Mouse (Mus musculus): ENCODE measurements around the gene Gm21988.

Gm21988 gene

DNA sequence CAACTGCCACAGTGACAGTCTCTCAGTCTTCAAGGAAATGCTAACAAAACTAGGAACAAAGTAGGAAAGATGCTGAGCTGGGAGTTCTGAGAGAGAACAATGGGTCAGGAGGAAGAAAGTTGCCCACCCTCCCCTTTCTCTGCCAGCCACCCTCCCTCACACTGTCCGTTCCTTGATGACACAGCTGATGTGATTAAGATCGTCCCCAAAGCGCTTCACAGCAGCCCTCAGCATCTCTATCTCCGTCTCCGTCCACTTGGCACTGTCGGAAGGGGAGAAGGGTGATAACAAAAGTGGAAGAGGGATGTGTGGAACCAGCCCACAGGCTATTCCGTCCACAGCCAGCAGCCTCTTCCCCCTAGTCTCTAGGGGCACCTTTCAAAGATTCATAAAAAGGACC is 2.9 kb downstream of the Gm21988 start:
- 16% methylated on average over 7 of the region's 7 CpGs for WGBS

DNA sequence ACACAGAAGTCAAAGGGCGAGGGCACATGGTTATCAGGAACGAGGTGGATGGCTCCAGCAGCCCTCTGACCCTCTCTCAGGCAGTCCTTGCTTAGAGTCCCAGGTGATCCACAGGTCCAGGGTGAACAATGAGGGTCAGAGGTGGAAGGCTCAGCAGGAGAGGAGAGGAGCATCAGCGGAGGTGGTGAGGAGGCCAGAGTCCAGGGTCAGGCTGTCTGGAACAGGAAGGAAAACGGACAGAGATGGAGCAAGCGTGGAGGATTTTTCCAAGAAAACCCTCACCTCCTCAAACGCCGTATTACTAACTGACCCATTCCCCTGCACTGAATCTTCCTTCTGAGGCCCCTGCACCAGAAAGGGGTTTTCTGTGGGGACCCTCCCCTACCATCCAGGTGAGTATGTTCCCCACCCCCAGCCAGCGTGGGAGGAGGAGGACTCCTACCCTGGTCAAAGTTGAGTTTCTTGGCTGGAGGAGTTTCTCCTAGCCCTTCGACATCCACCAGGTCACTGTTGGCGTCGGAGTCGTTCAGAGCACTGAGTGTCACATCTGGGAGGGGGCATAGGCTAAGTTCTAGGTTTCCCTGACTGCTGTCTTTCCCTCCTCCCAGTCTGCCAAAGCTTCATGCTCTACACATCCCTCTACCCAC is 4.3 kb downstream of the Gm21988 start:
- WGBS, result 90% methylated on average over 12 of the region's 12 CpGs

DNA sequence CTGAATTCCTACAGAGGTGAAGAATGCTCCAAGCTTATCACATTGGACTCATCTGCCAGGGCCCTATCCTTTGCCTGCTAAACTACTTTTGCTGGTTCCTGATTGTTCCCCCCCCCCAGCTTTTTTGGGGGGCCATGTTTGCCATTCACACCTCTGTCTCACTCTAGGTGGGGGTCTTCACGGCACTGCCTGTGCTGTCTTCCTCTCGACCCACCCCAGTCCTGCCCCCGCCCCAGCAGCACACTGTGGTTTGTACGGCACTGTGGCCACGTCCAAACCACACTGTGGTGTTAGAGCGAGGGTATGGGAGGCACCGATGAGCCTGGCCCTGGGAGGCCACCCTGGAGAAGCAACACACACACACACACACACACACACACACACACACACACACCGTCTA is 5.1 kb downstream of the Gm21988 start:
- 79% methylated on average over 8 of the region's 8 CpGs for WGBS

DNA sequence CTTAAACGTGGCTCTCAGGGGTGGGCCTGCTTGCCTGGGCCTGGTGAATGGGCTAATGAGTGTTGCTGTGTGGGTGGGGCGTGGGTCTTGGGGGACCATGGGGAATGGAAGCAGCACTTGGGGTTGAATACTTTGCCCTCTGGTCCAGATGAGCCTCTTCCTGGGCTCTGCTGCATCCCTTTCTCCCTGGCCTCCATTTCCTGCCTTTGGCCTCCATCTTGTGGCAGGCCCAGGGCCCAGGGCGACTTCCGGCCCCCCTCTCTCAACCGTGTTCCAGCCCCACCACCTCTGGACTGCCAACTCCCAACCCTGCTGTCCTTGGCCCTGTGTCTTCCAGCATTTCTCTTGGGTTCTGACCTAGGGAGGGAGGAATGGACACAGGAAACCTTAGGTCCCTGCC is 5.6 kb downstream of the Gm21988 start:
- 70% methylated on average over 5 of the region's 5 CpGs for WGBS

DNA sequence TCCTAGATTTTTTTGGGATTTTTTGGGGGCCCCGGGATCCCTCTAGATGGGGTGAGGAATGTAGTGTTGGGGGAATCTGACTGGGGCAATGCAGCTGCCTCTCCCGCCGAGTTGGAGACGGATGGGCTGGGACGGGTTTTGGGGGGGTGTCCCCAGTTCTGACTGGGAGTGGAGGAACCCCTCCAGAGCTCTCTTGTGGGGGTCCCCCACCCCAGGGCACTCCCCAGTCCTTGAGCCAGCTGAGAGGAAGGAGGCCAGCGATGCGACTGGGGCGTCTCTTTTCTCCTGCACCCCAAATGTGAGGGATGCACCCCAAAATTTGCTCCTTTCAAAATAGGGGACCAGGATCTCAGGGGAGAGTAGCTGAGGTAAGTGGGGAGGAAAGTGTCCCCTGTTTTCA is 6.6 kb downstream of the Gm21988 start:
- 19% methylated on average over 8 of the region's 8 CpGs for WGBS

DNA sequence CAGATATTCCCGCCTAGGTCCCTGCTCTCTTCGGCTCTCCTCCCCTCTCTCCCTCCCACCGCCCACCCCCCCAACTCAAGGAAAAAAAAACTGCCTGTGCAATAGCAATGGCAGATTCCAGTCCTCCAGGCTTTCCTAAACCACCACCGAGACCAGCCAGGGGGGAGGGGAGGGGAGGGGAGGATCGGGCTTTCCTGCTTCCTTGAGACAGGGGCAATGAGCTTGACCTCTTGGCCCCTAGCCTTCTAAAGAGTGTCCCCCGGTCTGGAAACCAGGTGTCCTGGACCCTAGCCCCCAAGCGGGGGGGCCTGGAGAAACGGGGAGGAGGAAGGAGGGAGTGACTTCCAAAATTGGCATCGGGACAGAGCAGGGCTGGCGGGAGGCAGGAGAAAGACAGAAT is 7.1 kb downstream of the Gm21988 start:
- 4% methylated on average over 10 of the region's 10 CpGs for WGBS

DNA sequence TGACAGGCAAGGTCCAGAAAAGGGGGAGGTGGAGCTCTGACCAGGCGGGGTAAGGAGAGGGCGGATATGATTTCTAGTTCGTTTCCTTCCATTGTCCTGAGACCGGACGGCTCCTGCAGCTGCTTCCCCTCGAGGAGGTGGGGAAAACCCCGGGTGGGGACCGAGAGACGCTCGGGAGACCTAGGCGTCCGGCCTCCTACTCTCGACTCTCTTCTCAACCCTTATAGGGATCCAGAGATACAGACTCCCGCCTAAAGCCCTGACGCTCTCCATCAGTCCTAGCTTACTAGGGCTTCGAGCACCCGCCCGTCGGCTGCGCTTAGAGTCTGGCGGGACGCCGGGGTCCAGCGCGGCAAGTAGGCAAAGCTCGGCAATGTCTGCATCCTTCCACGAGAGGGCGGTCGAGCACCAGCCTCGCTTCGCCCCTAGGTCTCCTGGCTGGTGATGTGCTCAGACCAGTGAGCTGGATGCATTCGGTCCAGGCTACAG is 9.3 kb downstream of the Gm21988 start:
- WGBS, result 1% methylated on average over 32 of the region's 32 CpGs

DNA sequence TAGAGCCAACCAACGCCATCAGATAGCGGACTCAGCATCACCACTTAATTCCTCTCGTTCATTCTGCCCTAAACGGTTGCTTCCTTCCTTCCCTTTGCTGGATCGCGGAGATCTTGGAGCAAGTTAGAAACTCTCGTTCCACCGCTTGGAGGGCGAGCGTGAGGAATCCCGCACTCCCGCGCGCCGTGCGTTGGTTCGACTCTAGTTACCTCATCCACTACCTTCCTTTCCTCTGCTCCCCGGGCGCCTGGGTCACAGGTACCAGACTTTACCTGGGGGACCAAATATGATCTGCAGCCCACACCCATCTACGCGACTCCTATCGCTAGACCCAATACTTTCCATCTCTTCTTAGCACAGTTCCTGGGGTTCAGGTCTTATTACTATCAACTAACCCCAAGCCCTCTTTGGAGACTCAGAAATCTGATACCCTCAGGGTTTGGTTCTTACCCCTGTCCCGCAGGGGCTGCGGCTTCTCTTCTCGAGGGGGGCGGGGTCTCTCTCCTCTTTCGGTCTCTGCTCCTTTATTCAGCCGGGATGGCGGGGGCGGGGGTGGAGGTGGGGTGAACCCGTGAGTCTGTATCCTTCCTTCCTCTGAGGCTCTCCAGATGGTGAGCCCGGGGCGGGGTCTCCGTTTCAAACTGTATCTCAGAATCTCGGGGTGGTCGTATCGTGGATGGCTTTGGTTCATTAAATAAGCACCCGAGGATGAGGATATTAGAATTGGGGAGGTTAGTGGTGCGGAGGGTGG is 10.2 kb downstream of the Gm21988 start, which contains the start of gene Bcl6b:
TSS of gene Bcl6b (minus strand) at position 539 of the 751 bp plus-strand sequence.
- 3% methylated on average over 39 of the region's 39 CpGs for WGBS

DNA sequence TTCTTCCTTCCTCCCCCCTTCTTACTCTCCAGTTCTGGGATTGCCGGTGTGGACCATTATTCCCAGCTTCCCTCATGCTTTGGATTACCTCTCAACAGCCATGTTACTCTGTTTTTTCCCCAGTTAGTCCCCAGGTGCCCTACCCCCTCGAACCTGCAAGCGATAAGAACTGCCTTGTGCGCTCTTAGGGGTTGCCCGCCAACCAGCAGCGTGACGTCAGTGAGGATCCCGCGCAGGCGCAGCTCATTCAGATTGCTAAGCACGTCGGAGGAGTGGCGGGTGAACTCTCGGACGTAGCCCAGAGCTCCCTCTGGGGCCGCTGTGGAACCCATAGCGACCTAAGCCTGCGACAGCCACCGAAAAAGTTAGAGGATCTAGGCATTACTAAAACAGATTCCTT is 10.8 kb downstream of the Gm21988 start:
- WGBS, result under 1% methylated on average over 19 of the region's 19 CpGs

DNA sequence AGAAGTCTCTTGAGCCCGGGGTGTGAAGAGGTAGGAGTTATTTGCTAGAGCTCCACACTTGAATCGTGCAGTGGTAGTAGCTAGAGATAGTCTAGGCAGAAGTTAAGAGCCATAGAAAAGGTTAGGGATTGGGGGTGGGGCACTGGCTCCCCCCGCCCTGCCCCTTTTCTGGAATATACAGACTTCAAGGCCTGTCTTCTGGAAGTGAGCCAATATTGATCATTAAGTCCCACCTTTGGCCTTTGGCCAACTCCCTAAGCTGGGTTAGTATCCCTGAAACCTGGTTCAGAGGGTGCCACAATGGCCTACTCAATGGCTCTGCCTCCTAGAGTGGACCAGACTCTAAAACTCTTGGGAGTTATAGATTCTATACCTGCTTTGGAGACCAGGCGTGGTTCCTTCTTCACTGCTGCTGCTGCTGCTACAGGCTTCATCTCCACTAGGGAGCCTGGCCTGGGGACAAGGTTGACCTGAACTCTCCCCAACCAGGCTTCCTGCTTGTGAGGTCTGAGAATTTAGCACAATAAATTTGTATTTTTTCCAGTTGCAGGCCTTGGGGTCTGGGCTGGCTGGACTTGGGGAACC is 11.9 kb downstream of the Gm21988 start:
- 57% methylated on average over 4 of the region's 4 CpGs for WGBS

DNA sequence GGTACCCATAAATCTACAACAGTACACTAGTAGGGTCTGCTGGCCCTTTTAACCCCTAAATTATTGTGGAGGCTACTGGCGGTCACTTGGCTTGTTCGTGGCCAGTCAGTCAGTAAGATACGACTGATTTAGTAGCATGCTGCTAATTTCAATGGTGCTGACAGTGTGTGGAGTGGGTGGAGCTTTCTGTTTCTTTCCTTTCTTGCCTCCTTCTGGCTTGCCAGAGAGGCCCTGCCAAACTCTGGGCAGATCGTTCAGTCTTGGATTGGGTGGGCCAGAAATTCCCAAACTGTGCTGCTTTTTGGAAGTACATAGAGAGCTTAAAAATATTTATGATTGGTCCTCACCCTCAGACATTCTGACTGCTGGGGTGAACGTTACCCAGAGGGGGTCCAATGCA is 12.5 kb downstream of the Gm21988 start:
- WGBS, result 21% methylated on average over 5 of the region's 5 CpGs

DNA sequence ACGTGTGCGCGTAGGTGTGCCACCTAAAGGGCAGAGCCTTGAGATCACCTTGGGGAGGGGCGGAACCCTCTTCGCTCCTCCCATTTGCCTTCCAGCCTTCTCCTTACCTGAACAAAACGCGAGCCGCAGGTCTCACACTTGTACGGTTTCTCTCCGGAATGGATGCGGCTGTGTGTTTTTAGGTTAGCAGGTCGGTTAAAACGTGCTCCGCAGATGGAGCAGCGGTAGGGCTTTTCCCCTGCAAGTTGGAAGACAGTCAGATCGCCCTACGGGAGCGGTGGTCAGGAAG is 13.1 kb downstream of the Gm21988 start:
- WGBS, result 15% methylated on average over 18 of the region's 18 CpGs

DNA sequence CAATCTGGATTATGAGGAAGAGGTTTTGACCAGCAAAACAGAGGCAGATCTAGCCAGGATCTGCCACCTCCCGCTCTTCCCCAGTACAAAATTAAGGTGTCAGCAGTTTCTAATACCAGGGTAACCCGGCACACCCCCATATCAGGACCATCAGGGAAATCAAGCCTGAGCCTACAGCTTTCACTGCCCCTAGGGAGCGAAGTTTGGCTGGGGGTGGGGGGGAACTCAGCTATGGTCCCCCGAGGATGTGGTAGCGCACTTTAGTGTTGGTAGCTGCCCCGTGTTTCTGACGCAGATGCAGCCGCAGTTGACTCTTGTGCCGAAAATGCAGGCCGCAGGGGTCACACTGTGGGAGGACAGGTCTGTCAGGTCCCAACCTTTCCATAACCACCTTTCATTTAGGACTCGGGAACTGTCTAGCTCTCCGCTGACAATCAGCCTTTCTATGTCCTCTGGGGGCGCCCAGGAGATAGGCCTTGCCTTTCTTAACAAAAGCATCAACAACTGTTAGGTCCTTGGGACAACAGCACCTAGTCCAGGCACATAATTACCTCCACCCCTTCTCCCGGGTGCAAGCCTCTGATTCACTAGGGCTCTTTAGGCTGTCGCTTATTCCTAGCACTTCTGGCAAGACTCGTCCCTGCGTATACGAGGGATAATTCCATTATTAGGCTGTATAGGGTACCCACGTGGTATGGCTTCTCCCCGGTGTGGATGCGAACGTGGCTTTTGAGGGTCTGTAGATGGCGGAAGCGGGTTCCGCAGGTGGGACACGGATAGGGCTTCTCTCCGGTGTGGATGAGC is 13.6 kb downstream of the Gm21988 start:
- WGBS, result 38% methylated on average over 27 of the region's 27 CpGs

DNA sequence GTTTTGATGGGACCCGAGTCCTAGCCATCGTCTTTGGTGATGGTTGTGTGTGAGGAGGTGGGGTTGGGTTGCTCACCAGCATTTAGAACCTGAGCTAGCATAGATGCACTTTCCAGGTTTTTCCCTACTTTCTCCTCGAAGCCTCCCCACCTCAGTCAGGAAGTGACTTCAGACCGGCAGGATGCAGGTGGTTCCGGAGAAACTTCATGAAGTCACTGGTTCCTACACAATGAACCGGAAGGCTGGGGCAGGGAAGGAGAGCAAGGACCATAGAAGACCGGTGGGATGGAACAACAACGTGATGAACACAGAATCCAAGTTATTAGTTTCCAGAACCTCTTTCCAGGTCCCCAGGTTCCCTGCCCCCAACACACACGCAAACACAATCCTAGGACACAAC is 15.9 kb downstream of the Gm21988 start:
- 82% methylated on average over 9 of the region's 9 CpGs for WGBS

DNA sequence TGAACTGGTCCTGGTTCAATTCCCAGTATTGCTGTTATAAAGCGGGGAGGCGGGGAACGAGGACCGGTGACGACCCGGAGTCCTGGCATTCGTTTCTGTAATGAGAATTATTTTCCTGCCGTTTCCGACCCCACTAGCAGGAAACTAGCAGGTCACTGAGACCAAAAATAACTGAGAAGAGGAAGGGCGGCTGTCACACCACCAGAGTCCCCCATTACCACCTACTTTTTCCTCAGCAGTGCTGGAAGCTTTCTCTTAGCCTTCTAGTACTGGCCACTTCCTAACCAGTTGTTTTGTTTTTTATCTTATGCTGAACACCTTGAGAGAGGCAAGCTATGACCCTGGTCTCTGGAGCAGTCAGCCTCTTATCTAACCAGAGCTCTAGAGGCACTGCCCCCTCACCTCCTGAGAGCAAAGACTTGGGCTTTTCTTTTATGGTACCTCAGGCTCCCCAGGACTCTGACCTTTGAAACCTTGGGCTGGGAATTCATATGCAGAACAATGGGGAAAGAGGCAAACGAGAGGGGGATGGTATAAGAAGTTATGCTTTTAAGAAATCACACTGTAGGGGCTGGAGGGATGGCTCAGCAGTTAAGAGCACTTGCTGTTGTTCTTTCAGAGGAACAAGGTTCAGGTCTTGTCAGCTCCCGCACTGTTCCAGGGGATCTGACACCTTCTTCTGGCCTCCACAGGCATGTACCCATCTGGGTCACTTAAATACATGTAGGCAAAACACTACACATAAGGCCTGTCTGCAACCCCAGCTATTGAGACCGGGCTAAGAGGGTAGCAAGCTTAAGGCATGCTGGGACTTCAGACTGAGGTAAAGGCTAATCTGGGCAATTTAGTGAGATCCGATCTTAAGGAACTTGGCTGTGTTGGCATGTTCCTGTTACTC is 17.8 kb downstream of the Gm21988 start:
- 16% methylated on average over 14 of the region's 14 CpGs for WGBS

DNA sequence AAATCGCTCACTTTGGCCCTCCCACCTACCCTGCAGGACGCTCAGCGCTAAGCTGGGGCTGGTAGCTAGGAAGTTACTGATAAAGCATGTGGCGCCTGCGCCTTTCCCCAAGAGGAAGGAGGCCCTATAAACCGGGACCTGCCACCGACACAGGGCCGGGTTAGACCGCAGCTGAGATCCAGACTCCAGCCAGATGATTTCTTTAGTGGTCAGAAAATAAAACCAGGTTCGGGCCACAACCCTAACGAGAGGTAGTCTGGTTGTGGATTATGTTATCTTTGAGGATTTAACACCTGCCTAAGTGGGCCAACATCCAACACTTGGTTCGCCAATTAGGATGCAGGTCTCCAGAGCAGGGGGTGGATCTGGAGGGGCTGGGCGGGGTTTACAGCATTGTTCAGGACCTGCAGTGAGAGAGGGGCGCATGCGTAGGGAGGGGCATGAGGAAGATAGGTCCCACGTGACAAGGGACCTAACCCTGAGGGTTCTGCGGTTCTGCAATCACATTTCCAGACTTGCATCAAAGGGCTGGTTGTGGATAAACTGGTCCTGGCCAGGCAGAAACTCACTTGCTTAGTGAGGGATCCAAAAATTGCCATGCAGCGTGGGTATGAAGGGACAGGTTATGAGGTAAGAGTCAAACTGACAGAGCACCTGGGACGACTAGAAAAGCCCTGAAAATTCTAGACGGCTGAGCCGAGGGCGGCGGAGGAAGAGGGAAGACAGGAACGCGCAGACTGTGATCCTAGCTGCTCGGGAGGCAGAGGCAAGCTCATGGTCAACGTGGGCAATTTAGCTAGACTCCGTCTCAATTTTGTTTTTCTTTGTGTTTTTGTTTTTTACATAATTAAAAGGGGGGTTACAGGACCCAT is 18.7 kb downstream of the Gm21988 start, which contains the start of gene Slc16a13:
TSS of gene Slc16a13 (minus strand) at position 334 of the 872 bp plus-strand sequence.
- 1% methylated on average over 28 of the region's 28 CpGs for WGBS

DNA sequence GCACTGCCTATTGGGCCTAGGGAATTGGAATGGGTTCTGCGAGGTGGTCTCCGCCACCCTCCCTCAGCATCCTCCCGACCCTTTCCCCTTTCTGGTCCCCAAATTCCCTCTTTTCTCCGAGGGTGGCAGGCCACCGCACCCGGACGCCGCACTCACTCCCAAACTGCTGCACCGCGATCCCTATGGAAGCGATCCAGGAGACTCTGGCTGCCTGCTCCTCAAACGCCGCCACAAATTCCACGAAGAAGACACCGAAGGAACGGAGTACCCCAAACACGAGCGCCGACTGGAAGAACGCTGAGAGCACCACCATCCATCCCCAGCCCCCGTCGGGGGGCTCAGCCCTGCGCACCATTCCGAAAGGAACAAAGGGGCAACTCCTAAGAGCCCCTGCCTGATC is 19.3 kb downstream of the Gm21988 start:
- 2% methylated on average over 24 of the region's 24 CpGs for WGBS

DNA sequence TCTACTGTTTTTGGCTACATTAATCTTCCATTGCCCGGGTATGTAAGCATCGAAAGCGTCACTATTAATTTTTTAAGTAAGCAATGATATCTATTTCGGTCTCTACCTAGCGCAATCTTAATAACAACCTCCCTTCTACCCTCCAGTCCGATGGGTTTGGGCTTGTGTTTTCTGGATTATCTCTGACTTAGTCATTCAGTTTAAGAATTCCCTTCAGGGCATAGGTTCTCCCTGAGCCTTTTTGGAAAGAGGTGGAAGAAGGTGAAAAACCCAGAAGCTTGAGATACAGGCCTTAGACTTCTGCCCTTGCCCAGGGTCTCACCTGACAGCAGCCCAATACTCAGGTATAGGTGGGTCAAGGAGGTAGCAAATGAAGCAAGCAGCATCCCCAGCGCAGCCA is 19.8 kb downstream of the Gm21988 start:
- 58% methylated on average over 7 of the region's 7 CpGs for WGBS

DNA sequence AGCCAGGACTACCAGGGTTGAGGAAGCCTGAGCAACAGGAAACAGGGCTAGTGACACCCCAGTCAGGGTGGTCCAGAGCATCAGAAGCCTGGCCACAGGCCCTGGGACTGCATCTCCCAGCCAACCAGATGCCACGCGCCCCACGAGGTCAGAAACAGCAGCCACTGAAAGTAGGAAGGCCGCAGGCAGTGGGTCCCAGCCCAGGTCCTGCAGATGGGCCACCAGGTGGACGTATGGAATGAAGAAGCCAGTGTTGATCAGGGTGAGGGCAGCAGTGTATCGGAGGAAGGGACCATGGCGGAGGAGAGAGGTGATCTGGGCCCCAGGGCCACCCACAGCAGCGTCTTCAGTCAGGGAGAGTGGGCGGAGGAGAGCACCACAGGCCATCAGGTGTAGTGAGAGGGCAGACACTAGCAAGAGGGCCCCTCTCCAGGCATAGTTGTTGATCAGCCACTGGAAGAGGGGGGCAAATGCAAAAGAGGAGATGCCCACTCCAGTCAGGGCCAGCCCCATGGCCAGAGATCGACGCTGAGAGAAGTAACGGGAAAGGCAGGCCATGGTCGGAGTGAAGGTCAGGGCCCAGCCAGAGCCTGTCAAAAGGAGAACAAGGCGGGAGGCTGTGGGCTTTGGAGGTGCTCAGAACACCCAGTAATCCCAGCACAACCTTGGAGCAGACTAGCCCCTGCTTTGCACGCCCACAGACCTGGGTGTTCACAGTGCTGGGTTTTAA is 20.7 kb downstream of the Gm21988 start:
- 91% methylated on average over 15 of the region's 15 CpGs for WGBS
